Mouse (Mus musculus): ENCODE results near the gene Clip2. TPM values are rescaled to one million over a fixed set of nuclear protein-coding genes. Genes with fewer than 3 reads are reported as not detected.

Clip2 gene
- polyA plus RNA-seq, 1 experiment: not detected

DNA sequence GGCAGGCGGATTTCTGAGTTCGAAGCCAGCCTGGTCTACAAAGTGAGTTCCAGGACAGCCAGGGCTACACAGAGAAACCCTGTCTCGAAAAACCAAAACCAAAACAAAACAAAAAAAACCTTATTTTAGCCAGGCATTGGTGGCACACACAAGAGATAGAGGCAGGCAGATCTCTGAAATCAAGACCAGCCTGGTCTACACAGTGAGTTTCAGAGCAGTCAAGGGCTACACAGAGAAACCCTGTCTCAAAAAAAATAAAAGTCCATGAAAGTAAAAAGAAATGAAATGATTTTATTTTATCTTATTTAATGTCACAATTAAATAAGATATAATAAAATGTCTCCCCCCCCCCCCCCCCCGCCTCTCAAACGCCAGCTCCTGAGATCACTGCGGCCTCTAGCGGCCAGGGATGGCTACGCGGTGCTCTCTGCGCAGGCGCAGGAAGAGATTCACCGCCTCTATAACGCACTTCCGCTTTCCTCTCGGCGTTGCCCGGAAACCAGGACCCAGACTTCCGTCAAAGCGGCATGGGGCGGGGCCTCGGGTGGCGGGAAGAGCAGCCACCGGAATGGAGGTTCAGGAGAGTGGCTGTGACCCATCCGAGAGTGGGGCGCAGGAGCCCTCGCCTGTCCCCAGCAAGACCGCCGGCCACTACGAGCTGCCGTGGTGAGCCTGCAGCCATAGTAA is 30.1 kb upstream of the Clip2 start:
- 0 out of 2 replicates have a peak, but pooled peaks have one; percentile 32 for TF ChIP-seq POLR2A (IDR thresholded peaks at IDR 0.05; ENCODE audit: insufficient read depth, low read depth, low read length)
- peak; percentile 75 for TF ChIP-seq CTCF (IDR thresholded peaks at IDR 0.05; ENCODE audit: insufficient read depth, low read depth, low read length)
- 7% methylated on average over 30 of the region's 30 CpGs for WGBS
- H3K4me3 ChIP-seq (ENCODE audit: insufficient read depth, low read depth, low read length): peak overlapping the region; percentile 91
- H3K27ac ChIP-seq (ENCODE audit: insufficient read depth, low read depth, low read length): no peak overlapping the region
- peaks cover 3% of the 10 kb centered on the region for H3K4me1 ChIP-seq (ENCODE audit: control insufficient read depth, insufficient read depth, low read length)

DNA sequence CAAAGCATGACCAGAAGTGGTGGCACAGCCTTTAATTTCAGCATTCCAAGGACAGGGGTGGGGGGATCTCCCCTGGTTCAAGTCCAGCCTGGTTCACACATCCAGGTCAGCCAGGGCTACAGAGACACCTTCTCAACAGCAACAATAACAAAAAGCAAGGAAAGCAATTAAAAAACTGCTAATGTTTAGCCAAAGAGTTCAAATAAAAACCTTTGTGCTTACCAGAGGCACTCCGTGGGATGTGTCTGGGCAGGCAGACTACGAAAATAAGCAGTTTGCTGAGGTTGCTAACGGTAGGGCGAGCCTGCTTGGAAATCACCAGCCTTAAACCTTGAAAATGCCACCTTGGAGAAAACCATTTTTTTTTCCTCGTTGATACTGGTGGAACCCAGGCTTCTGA is 28.9 kb upstream of the Clip2 start, which contains the start of gene Rfc2:
Rfc2 (plus strand) TSS at position 221 of the 400 bp plus-strand sequence.
- H3K27ac ChIP-seq (ENCODE audit: insufficient read depth, low read depth, low read length): no peak within 1 kb of the TSS
- WGBS: 43% methylated on average over 5 of the region's 5 CpGs
- peaks cover 3% of the 10 kb centered on the region for H3K4me1 ChIP-seq (ENCODE audit: control insufficient read depth, insufficient read depth, low read length)
- H3K4me3 ChIP-seq (ENCODE audit: insufficient read depth, low read depth, low read length): no peak within 1 kb of the TSS
- TF ChIP-seq CTCF (IDR thresholded peaks at IDR 0.05; ENCODE audit: insufficient read depth, low read depth, low read length): no peak
- no peak for TF ChIP-seq POLR2A (IDR thresholded peaks at IDR 0.05; ENCODE audit: insufficient read depth, low read depth, low read length)

DNA sequence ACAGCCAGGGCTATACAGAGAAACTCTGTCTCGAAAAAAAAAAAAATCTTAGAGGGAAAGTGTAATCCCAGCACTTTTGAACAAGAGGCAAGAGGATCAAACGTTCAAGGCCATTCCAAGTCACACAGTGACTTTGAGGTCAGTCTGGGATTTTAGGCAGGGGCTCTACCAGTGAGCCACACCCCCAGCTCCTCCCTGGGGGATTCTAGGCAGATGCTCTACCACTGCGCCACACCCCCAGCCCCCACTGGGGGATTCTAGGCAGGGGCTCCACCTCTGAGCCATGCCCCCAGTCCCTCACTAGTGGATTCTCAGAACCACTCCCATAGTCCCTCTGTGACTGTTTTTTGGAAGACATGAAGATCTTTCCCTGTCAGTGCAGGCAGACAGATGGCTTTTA is 26.9 kb upstream of the Clip2 start:
- no peak overlapping the region for H3K4me3 ChIP-seq (ENCODE audit: insufficient read depth, low read depth, low read length)
- H3K27ac ChIP-seq (ENCODE audit: insufficient read depth, low read depth, low read length): no peak overlapping the region
- H3K4me1 ChIP-seq (ENCODE audit: control insufficient read depth, insufficient read depth, low read length): peaks cover 3% of the 10 kb centered on the region
- WGBS: 60% methylated on average over 3 of the region's 3 CpGs
- no peak for TF ChIP-seq CTCF (IDR thresholded peaks at IDR 0.05; ENCODE audit: insufficient read depth, low read depth, low read length)
- TF ChIP-seq POLR2A (IDR thresholded peaks at IDR 0.05; ENCODE audit: insufficient read depth, low read depth, low read length): no peak

DNA sequence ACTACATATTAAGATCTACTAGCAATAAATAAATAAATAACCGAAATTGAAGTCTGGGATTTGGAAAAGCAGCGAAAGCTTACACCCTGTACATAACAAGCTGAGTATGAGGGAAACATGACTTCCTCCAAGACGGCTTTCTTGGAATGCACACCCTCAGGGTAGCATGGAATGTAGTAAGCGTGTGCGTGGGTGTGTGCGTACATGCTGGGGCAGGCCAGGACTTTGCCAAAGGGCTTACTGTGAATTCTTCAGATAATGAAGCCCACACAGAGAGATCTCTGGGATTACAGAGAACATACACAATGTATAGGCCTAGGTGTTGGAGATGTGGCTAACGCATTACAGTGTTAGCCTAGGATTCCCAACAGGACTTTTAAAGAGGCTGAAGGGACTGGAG is 25.3 kb upstream of the Clip2 start:
- Histone ChIP-seq H3K4me3 (ENCODE audit: insufficient read depth, low read depth, low read length) (no peak overlapping the region), H3K4me1 (ENCODE audit: control insufficient read depth, insufficient read depth, low read length) (peaks cover 2% of the 10 kb centered on the region; the same call in 1 of the 2 replicates), H3K27ac (ENCODE audit: insufficient read depth, low read depth, low read length) (no peak overlapping the region)
- TF ChIP-seq POLR2A (IDR thresholded peaks at IDR 0.05; ENCODE audit: insufficient read depth, low read depth, low read length) (no peak), CTCF (IDR thresholded peaks at IDR 0.05; ENCODE audit: insufficient read depth, low read depth, low read length) (no peak)
- 93% methylated on average over 7 of the region's 7 CpGs for WGBS

DNA sequence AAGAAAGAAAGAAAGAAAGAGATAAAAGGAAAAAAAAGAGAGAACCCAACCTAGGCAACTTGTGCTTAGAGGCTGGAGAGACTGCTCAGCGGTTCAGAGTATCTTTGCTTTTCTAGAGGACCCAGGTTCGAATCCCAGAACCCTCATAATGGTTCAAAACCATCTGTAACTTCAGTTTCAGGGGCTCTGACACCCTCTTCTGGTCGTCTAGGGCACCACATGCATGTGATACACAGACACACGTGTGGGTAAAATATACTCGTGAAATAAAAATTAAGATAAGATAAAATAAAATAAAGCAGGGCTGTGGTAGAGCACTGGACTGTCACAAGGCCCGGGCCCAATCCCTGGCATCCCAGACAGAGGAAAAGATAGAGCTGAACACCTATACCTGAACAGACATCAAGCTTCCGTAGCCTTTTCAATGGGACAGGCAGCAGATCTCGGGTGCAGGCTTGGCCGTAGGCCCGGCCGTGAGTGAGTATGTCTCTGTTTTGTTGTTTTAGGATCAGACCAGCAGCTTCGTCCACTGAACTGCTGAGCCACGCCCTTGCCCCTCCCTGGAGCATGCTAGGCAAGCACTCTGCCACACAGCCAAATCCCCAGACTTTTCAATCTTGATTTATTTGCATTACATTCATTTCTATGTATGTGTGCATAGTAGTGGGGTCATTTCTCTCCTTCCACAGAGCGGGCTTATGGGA is 24.4 kb upstream of the Clip2 start:
- no peak for TF ChIP-seq CTCF (IDR thresholded peaks at IDR 0.05; ENCODE audit: insufficient read depth, low read depth, low read length)
- TF ChIP-seq POLR2A (IDR thresholded peaks at IDR 0.05; ENCODE audit: insufficient read depth, low read depth, low read length): no peak
- H3K4me1 ChIP-seq (ENCODE audit: control insufficient read depth, insufficient read depth, low read length): peaks cover 4% of the 10 kb centered on the region; the same call in 1 of the 2 replicates
- H3K4me3 ChIP-seq (ENCODE audit: insufficient read depth, low read depth, low read length): no peak overlapping the region
- H3K27ac ChIP-seq (ENCODE audit: insufficient read depth, low read depth, low read length): no peak overlapping the region
- 83% methylated on average over 14 of the region's 14 CpGs for WGBS

DNA sequence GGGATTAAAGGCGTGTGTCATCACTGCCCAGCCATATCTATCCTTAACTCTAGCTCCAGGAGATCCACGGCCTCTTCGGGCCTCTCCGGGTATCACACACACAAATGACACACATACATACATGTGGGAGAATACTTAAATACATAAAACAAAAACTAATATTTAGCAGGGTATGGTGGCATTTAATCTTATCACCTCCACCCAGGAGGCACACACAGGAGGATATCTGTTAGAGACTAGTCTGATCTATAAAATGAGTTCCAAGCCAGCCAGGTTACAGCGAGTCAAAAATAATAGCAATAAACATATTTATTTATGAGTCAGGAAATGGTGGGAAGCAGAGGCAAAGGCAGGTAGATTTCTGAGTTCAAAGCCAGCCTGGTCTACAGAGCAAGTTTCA is 23.6 kb upstream of the Clip2 start:
- no peak overlapping the region for H3K27ac ChIP-seq (ENCODE audit: insufficient read depth, low read depth, low read length)
- WGBS: 95% methylated on average over 5 of the region's 5 CpGs
- H3K4me1 ChIP-seq (ENCODE audit: control insufficient read depth, insufficient read depth, low read length): peaks cover 6% of the 10 kb centered on the region; the same call in 1 of the 2 replicates
- H3K4me3 ChIP-seq (ENCODE audit: insufficient read depth, low read depth, low read length): no peak overlapping the region
- TF ChIP-seq CTCF (IDR thresholded peaks at IDR 0.05; ENCODE audit: insufficient read depth, low read depth, low read length) (no peak), POLR2A (IDR thresholded peaks at IDR 0.05; ENCODE audit: insufficient read depth, low read depth, low read length) (no peak)

DNA sequence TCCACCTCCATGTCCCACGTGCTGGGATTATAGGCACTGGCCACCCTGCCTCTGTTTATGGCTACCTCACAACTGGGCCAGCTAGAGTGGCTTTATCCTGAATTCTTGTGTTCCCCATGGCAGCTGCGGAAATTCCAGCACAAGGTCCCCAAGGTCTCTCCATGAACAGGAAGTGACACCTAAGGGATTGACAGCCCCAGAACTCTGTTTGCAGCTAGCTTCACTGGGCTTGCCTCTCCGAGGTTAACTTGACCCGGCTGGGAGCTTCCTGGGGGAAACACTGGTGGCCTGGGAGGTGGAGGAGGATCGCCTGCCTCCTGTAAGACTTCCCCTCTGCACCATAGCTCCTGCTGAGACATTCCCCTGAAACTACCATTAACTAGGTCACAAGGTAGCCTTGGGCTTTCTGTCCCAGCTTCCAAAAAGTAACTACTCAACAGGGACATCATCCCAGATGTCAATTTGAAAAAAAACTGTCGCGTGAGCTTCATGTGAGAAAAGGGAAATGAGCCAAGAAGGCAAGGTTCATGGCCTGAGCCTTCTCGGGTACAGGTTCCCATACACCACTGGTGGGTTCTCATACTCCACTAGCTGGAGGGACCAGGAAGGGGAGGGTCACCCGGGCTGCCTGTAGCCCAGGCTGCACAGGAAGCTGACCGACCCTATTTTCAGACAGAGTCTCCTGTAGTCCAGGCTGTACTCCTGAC is 20.4 kb upstream of the Clip2 start:
- 59% methylated on average over 10 of the region's 10 CpGs for WGBS
- peaks cover 14% of the 10 kb centered on the region for H3K4me1 ChIP-seq (ENCODE audit: control insufficient read depth, insufficient read depth, low read length)
- no peak for TF ChIP-seq POLR2A (IDR thresholded peaks at IDR 0.05; ENCODE audit: insufficient read depth, low read depth, low read length)
- TF ChIP-seq CTCF (IDR thresholded peaks at IDR 0.05; ENCODE audit: insufficient read depth, low read depth, low read length): no peak
- no peak overlapping the region for H3K4me3 ChIP-seq (ENCODE audit: insufficient read depth, low read depth, low read length)
- no peak overlapping the region for H3K27ac ChIP-seq (ENCODE audit: insufficient read depth, low read depth, low read length)

DNA sequence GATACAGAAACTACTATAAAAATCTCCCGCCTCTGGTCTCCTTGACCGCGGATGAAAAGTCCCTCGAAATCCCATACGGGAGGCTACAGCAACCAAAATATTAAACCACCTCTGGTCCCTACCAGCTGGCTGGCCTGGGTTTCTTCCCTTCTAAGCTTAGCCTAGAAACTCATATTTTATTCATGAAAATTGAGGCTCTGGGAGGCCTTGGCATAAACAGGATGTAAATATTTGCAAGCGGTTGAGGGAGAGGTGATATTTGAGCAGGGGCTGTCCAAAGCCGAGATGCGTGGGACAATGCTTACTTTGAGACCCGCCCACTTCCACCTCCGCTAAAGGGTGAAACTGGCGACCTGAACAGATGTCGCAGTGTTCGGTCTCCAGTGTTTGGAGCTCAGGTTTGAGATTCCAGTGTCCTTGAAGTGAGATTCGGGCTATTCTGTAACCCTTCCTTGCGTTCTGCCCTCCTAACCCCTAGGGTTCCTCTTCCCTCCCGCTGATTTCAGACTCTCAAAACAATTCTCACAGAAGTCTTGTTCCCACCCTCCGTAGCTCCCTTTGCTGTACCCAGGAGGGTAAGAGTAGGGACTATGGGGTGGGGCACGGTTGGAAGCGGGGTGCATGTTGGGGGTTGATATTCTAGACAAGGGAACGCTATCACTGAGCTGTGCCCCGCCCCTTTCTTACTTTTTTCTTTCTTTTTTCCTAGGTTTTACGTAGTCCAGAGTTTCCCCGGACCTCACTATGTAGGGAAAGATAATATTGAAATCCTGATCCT is 19.7 kb upstream of the Clip2 start:
- 1% methylated on average over 23 of the region's 23 CpGs for WGBS
- H3K4me1 ChIP-seq (ENCODE audit: control insufficient read depth, insufficient read depth, low read length): peaks cover 14% of the 10 kb centered on the region
- no peak for TF ChIP-seq POLR2A (IDR thresholded peaks at IDR 0.05; ENCODE audit: insufficient read depth, low read depth, low read length)
- H3K27ac ChIP-seq (ENCODE audit: insufficient read depth, low read depth, low read length): peak overlapping the region; percentile 78
- H3K4me3 ChIP-seq (ENCODE audit: insufficient read depth, low read depth, low read length): peak overlapping the region; percentile 66
